Mouse (Mus musculus): ENCODE results near the gene Agap1.

- TF ChIP-seq POLR2A (IDR thresholded peaks at IDR 0.05; ENCODE audit: control insufficient read depth, extremely low read depth, insufficient read depth, low read length, poor library complexity) (no peak), CTCF (IDR thresholded peaks at IDR 0.05; ENCODE audit: borderline replicate concordance, control insufficient read depth, extremely low read depth, insufficient read depth, low read length, poor library complexity) (no peak)
Observed at GRCm38 (mm10) chr1:89884335-89884734, 429.7 kb downstream of the Agap1 start.

Data from thymus, adult 2 months (tissue).